Mouse (Mus musculus): ENCODE measurements at regions not wholly inside any gene's neighbourhood (a gene's known extent, or its start where the extent isn't known, plus 50 kb on each side); places are given as distances from the start of the nearest gene placed in this dataset.

- DNase-seq, result no peak
These were observed 3791.9 kb downstream of the 9330182O14Rik start for GRCm38 (mm10) chr15:43926034-43926433.

DNA sequence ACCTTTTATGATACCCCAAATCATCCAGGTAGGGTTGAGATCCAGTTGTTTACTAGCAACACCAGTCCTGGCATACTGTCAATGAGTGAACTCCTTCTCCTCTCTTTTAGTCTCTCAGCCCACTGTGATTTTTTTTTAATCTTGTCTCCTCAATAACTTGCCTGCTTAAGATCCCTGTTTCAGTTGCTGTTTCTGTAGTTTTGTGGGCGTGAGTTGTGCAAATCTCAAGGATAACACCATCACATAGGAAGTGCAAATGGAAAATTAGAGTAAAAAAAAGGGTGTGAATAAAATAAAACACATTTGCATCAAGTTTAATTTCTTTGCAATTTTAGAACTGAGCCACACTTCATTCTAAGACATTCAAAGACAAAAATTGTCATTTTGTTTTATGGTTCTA, 3799.4 kb downstream of the 9330182O14Rik start:
- DNase-seq, result no peak

DNA sequence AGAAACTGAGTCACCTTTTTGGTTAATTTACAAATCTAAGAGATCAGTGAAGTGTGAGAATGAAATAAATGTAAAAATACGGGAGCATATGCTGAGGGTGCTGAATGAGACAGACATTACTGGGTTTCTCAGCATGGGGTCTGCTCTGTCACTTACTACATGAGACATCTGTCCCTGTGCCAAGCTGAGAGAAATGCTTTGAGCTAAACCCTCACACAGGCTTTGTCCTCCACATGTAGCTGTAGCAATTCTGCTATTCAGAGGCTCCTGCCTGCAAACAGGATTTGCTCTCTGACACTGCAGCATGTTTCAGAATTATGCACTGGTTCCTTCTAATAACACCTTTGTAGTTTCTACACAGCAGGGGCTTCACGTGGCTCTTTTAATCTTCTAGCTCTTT, 3806.3 kb downstream of the 9330182O14Rik start:
- DNase-seq, result no peak

DNA sequence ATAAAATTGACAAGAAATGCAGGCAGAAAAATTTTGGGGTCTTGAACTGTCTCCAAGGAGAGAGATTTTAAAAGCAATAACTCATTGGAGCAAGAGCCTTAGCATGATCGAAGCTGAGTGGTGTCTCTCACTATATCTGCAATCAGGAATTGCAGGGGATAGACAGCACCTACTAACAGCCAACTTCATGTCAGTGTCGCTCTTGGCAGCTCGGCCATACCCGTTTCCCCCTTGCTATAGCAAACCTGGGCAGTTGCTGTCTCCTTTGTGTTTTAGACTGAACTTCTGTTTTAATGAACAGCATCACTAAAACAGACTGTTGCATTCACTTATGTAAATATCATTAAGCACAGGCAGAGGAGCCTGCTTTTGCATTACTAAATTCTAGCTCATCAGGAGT, 3806.7 kb downstream of the 9330182O14Rik start:
- no peak for DNase-seq

DNA sequence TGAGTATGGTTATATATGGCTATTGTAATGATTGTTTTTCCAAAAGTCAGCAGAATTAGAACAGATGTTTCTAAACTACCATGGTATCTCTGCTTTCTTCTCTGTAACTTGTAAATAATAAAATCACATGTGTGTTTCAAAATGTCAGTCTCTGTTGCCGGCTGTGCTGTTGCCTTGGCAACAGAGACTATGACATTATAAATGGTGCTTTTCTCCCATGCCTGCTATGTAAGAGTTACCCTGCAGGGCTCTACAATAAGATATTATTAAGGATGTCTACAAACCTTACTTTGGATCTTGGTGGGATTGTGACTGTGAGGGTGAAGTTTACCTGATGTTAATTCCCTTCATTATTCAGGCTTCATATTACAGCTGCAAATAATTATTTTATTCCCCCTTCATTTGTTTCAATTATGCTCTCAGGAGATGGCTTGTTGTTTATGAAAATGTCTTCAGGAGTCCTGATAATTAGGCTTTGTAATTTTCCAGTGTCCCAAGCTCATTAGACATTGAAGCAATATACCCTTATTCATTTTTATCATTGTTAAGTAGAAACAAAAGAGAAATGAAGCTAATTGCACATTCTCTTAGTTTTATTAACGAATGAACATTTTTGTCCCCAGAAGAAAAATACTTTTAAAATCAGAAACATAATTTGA, 3808.0 kb downstream of the 9330182O14Rik start:
- no peak for DNase-seq

DNA sequence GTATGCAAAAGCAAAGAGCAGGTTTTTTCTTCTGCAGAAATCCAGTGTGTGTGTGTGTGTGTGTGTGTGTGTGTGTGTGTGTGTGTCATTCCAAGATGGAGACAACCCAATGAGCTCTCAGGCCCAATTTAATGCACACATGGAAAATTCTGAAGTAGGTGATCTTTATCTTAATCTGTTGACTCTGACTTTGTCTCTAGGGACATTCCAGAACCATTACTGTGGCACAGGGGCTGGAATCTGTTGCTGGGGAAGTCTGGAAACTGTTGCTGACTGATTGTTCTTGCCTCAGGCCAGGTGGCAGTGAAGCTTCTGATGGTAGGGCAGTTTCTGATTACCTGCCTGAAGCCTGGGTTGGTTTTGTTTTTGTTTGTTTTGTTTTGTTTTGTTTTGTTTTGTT, 3850.8 kb downstream of the 9330182O14Rik start:
- no peak for DNase-seq

DNA sequence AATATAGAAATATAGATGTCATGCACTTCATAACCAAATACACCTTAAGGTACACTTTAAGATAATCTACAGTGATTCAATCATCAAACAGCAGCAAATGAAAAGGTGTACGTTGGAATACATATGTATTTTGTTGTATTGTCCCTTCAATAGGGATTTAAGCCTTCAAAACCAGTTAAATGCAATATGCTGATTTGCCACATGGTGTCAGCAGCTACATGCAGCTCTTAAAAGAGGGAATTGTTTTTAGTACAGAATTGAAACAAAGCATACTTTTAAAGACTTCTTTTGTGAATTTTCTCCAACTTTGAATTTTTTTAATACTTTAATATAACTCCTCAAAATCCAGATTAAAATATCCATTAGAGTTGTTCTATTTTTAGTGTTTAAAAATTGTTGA, 3857.1 kb downstream of the 9330182O14Rik start:
- no peak for DNase-seq

DNA sequence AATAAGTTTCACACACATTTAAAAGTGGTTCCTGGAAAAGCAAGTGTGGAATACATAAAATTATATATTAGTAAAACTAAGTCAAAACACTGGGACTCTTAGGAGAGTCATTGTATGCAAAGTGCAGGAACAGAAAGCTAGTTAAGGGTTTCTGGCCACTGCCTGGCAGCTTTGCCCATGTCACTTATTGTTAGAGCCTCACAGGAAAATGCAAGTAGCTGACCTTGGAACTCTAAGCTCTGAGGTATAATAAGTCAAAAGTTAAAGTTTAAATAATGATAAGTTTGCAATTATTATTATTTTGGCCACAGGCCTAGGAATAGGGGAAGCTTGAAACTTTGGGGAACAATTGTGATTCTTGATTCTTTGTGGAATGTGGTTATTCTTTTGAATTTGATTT, 3858.8 kb downstream of the 9330182O14Rik start:
- no peak for DNase-seq

- DNase-seq, result no peak
These were observed 3892.4 kb downstream of the 9330182O14Rik start for GRCm38 (mm10) chr15:44026468-44027028.

- no peak for DNase-seq
These were observed 3901.7 kb downstream of the 9330182O14Rik start for GRCm38 (mm10) chr15:44035900-44036299.

- DNase-seq, result no peak
These were observed 3903.7 kb downstream of the 9330182O14Rik start for GRCm38 (mm10) chr15:44037893-44038292.

DNA sequence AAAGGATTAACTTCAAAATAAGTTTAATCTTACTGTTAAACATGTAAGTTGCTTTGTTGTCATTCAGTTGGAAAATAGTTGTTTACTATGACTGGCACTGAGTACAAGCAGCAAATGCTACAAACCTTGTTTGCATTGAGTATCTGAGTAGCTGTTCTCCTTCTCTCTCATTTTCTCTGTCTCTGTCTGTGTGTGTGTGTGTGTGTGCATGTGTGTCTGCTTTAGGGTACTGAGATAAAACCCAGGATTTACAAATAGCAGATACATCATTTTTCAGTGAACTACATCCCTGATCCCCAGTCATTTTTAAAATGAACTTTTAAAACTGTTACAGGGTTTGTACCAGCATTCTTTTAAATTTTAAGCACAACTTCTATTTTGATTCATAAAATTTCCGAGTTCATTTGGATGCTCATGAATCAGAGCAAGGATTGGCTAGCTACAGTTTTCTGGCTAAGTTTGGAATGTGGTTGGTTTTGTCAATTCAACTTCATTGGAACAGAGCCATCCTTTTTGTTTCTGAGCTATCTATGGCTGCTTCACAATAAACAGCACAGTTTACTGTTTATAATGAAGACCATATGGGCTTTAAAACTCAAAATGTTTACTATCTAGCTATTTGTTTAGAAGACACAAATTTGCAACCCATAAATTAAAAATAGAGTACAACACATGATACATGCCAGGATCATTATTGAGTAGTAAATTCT, 3916.6 kb downstream of the 9330182O14Rik start:
- no peak for DNase-seq

DNA sequence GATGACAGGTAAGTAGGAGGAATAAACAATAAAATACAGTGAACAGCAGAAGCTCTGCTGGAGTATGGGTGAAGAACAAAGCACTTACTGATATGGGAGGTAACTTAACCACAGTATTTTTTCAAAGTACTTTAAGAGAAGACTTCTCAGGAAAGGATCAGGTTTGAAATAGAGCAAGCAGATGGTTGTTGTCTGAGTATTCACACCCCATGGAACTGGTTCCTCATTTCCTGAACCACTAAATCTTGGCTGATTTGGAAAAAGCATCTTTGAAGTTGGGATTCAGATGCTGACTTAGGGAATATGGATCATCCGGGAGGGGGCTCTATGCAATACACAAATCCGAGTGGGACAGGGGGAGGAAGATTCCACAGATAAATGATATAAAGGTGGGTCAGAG, 3930.7 kb downstream of the 9330182O14Rik start:
- DNase-seq, result no peak

DNA sequence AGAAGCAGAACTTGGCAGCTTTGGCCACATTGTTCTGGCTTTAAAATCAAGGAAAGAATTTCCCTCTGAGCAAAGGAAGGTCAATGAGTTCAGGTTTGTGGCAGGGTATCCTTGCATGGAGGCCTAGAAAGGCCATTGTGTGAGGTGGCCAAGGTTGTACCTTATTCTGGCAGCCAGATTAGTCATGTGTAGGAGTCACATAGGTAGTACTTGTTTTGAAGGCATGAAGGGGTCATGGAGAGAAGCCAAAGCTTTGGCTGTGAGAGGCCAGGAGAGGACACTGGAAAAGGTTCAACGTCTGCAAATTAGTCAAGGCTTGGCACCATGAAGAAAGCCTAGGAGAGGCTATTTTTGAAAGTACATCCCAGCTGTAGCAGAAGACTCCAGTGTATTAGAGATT, 3949.5 kb downstream of the 9330182O14Rik start:
- no peak for DNase-seq

- DNase-seq, result peak; percentile 4
These were observed 3978.3 kb downstream of the 9330182O14Rik start for GRCm38 (mm10) chr15:44112328-44112944.

GRCm38 (mm10) chr15:44134213-44134612, 4000.0 kb downstream of the 9330182O14Rik start:
- no peak for DNase-seq
